Mouse (Mus musculus) heart, postnatal 14 days (tissue): Measurements from ENCODE around the gene Atp5g1. TPM values are rescaled to one million over a fixed set of nuclear protein-coding genes. Genes with fewer than 3 reads are reported as not detected.

Experiments
- DNase-seq, 2 experiments: peaks; one replicate each; pipeline ENCODE4 v3.0.0; 2021 to 2022
- intact Hi-C: fragments of 180-260 bp; cut with DNase I; formaldehyde crosslinking; loops from one replicate; pipeline ENCODE4 v1.15.1; 2025
- total RNA-seq, 2 experiments: library from RNA; stranded (reverse); gene quantifications; 2 replicates each; pipeline ENCODE4 v1.2.3; 2021

Gene Atp5g1
- total RNA-seq, 2 experiments from 2014 or later, result 3,151 to 3,310 TPM

- intact Hi-C loops, result no loop called here
- no peak for DNase-seq
Observed at GRCm38 (mm10) chr11:96034116-96034515, 41.4 kb downstream of the Atp5g1 start.

- DNase-seq, result no peak
- intact Hi-C loops, result no loop called here
Observed at GRCm38 (mm10) chr11:96033264-96033663, 42.2 kb downstream of the Atp5g1 start.

DNA sequence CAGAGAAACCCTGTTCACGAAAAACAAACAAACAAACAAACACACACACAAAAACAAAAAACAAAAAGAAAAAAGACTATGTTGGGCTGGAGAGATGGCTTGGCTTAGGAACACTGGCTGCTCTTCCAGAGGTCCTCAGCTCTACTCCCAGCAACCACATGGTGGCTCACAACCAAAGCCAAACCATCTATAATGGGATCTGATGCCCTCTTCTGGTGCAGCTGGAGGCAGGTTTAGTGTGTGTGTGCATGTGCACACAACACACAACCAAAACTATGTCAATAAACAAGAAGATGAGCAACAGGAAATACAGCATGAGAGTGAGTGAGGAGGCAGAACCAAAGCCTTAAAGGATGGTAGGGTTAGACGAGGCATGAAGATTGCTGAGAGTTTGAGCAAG lies 43.8 kb downstream of the Atp5g1 start:
- intact Hi-C loops, result no loop called here
- DNase-seq, result no peak

- intact Hi-C loops, result no loop called here
- DNase-seq, result no peak
Observed at GRCm38 (mm10) chr11:96030571-96030970, 44.9 kb downstream of the Atp5g1 start.

DNA sequence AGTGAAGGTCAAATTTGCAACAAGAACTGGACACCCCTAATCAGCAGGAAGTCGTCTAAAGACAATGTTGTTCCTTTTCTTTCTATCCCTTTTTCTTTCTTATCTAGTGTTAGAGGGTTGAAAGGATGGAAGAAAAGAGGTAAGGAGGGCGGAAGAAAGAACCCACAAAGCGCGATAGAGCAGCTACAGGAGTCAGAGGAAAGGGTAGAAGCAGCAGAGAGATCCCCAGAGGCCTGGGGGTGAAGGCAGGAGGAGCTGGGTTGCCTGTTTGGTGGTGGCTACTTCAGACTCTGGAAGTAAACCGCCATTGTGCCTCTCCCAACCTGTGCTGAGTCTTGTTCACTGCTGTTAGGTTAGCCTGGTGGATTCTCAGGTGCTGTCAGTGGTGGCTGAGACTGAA lies 47.3 kb downstream of the Atp5g1 start:
- intact Hi-C loops, result no loop called here

DNA sequence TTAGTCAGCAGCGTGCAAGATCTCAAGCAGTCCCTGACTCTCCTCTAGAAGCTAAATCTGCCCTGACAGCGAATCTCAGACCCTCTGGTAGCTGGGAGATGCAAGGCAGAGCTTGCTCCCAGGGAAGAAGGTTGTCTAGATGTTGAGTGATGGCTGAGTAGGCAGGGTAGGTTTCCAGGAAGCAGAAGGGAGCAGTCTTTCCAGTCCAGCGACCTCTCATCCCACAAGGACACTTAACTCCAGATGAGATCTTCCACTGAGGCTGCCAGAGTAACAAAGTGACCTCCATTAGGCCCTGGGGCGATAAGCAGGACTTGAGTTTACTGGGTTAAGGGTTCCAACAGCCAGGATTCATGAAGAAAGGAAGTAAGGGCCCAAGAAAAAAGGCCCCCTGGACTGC lies 54.8 kb downstream of the Atp5g1 start:
- intact Hi-C loops, result no loop called here
- DNase-seq, result no peak

More for the DNA sequence above, 47.3 kb downstream of the Atp5g1 start:
- no peak for DNase-seq

Other genes starting within 250 kb of the Atp5g1 start
- 10 to 100 TPM; 18.3 to 20.0 TPM for gene Gngt2, start 238.5 kb downstream of the Atp5g1 start, total RNA-seq
- gene Abi3, start 233.2 kb downstream of the Atp5g1 start, total RNA-seq, result 10 to 100 TPM; 20.7 to 21.0 TPM
- gene B4galnt2, start 160.8 kb downstream of the Atp5g1 start, total RNA-seq, result not detected
- under 1 TPM; 0.46 to 0.76 TPM for gene Igf2bp1, start 69.7 kb downstream of the Atp5g1 start, total RNA-seq
- not detected for gene Gip, start 51.1 kb downstream of the Atp5g1 start, total RNA-seq
- 10 to 100 TPM; 45.8 to 51.2 TPM for gene Snf8, start 40.8 kb downstream of the Atp5g1 start, total RNA-seq
- gene Ube2z, start 10.3 kb downstream of the Atp5g1 start, total RNA-seq, result 10 to 100 TPM; 31.9 to 36.8 TPM
- gene Calcoco2, start 36.3 kb upstream of the Atp5g1 start, total RNA-seq, result not detected
- gene Ttll6, start 58.1 kb upstream of the Atp5g1 start, total RNA-seq, result under 1 TPM in 1 of 2 experiments, not detected in 1; 0.07 TPM
- not detected for gene Hoxb13, start 118.6 kb upstream of the Atp5g1 start, total RNA-seq
- gene Hoxb9, start 195.8 kb upstream of the Atp5g1 start, total RNA-seq, result not detected
- not detected for gene Hoxb8, start 206.2 kb upstream of the Atp5g1 start, total RNA-seq
- gene Hoxb7, start 211.0 kb upstream of the Atp5g1 start, total RNA-seq, result not detected
- not detected for gene Hoxb6, start 216.8 kb upstream of the Atp5g1 start, total RNA-seq
- under 1 TPM; 0.19 to 0.22 TPM for gene Hoxb5, start 227.7 kb upstream of the Atp5g1 start, total RNA-seq
- gene Hoxb4, start 242.6 kb upstream of the Atp5g1 start, total RNA-seq, result 1 to 10 TPM; 1.0 to 1.3 TPM
- under 1 TPM; 0.76 to 0.79 TPM for gene Hoxb3, start 247.7 kb upstream of the Atp5g1 start, total RNA-seq